10 mouse cellular contexts compared by ENCODE assay signal in the genomic region with DNA sequence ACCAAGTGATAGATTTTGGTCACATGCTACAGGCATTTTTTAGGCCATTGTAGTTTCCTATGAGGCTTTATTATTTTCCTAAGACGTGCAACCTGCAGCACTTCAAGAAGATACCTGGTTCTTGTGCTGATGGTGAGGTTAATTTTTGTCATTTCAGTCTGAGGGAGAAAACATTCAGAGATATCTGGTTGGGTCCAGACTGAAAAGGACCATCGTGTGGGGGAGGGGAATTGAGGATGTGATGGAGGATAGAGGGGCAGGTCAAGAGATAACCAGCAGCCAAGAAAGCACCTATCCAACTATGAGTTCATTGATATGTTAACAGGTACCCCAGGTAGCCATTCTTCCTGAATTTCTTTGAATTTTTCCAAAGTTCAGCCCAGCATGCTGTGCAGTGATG. TPM values are rescaled to one million over a fixed set of nuclear protein-coding genes. Genes with fewer than 3 reads are reported as not detected.
"Had no signal": no experiment of that assay in that cellular context is flagged by ENCODE, and none has a peak within 500 bp of the region (broad histone marks: within the 10 kb centered on the region; RNA-seq: fewer than 3 reads in every experiment).

No protein-coding gene starts in this region.

RNA-seq across cellular contexts. Expression of gene Zfp985, which starts 1.3 kb away (rescaled TPM):
- total RNA-seq: gastrocnemius, adult 2 months; gastrocnemius, postnatal 10 days; gastrocnemius, postnatal 25 days had no signal
- polyA plus RNA-seq: erythroblast, embryonic 14.5 days; forebrain, embryonic 11.5 days; forebrain, embryonic 16.5 days; forebrain, postnatal 0 days; gonadal fat pad, adult 2 months had no signal

RNA-seq across cellular contexts. Expression of gene Gm16503, which starts 14.3 kb away (rescaled TPM):
- total RNA-seq: gastrocnemius, adult 18-20 months had no signal
- polyA plus RNA-seq: erythroblast, embryonic 14.5 days; heart, adult 2 months had no signal
